Mouse (Mus musculus) CH12.LX (cell line): ENCODE results near the gene B9d1.

Experiments
- BHLHE40 ChIP-seq: IDR thresholded peaks from 2 replicates; pipeline ENCODE4 v1.6.1; 2011; ENCODE audit warnings: mild to moderate bottlenecking, low read depth, low read length, improper control_type of control experiment
- CHD2 ChIP-seq: IDR thresholded peaks from 2 replicates; pipeline ENCODE4 v1.6.1; 2011; ENCODE audit warnings: low read length, improper control_type of control experiment
- CTCF ChIP-seq, 2 experiments: IDR thresholded peaks in 1 of 2; conservative IDR thresholded peaks in 1 of 2; 2 replicates each; pipeline ENCODE4 v1.5.1; 2011 to 2012; ENCODE audit warnings: low read depth in 2 of 2, low read length in 2 of 2, improper control_type of control experiment in 1 of 2, inconsistent platforms in 1 of 2, mild to moderate bottlenecking in 1 of 2, moderate library complexity in 1 of 2
- EP300 ChIP-seq: IDR thresholded peaks from 2 replicates; pipeline ENCODE4 v1.6.1; 2011; ENCODE audit warnings: low read length, improper control_type of control experiment
- HCFC1 ChIP-seq: IDR thresholded peaks from 2 replicates; pipeline ENCODE4 v1.6.1; 2012; ENCODE audit warnings: low read depth, mild to moderate bottlenecking, inconsistent platforms, low read length, improper control_type of control experiment
- POLR2A ChIP-seq: IDR thresholded peaks from 2 replicates; pipeline ENCODE4 v1.6.1; 2011; ENCODE audit warnings: low read depth, mild to moderate bottlenecking, improper control_type of control experiment, low read length
- POLR2AphosphoS2 ChIP-seq: IDR thresholded peaks from 2 replicates; pipeline ENCODE4 v1.6.1; 2011; ENCODE audit warnings: low read depth, low read length, improper control_type of control experiment
- USF2 ChIP-seq: conservative IDR thresholded peaks from 2 replicates; pipeline ENCODE4 v1.6.1; 2011; ENCODE audit warnings: low read depth, low read length, improper control_type of control experiment

GRCm38 (mm10) chr11:61547710-61548109, 42.8 kb downstream of the B9d1 start:
- no peak for TF ChIP-seq CHD2
- no peak for TF ChIP-seq POLR2AphosphoS2
- TF ChIP-seq BHLHE40 = no peak
- TF ChIP-seq CTCF (conservative IDR thresholded peaks at IDR 0.05 in 1 of 2, IDR thresholded peaks at IDR 0.05 in 1 of 2; ENCODE audit: low read depth in 2 of 2, low read length in 2 of 2) = no peak
- TF ChIP-seq POLR2A = no peak
- no peak for TF ChIP-seq EP300
- no peak for TF ChIP-seq USF2
- TF ChIP-seq HCFC1 = no peak
